Mouse (Mus musculus) kidney, embryonic 14.5 days (tissue): ENCODE results near the gene Sh3glb1. TPM values are rescaled to one million over a fixed set of nuclear protein-coding genes. Genes with fewer than 3 reads are reported as not detected.

Source experiments
- ATAC-seq: fragments of 200-750 bp; cut with Nextera tagmentation; 2 replicates; pipeline ENCODE4 v1.8.0; 2017; ENCODE audit warnings: moderate number of reproducible peaks, mild to moderate bottlenecking, moderate TSS enrichment, moderate library complexity; ENCODE audit not compliant: low FRiP score, low TSS enrichment
- H3K27ac ChIP-seq: fragments of 300-500 bp; sonication (generic); 2 replicates; pipeline ENCODE4 v1.5.1; 2014; ENCODE audit warnings: low read depth, mild to moderate bottlenecking, low read length, moderate library complexity, mixed read lengths
- H3K27me3 ChIP-seq: fragments of 300-500 bp; sonication (generic); 2 replicates; pipeline ENCODE4 v1.6.1; 2014; ENCODE audit warnings: mild to moderate bottlenecking, low read length; ENCODE audit not compliant: control insufficient read depth, insufficient read depth
- H3K36me3 ChIP-seq: fragments of 300-500 bp; sonication (generic); 2 replicates; pipeline ENCODE4 v1.6.1; 2014; ENCODE audit warnings: low read length, mixed read lengths; ENCODE audit not compliant: control insufficient read depth, insufficient read depth
- H3K4me1 ChIP-seq: fragments of 300-500 bp; sonication (generic); 2 replicates; pipeline ENCODE4 v1.6.1; 2014; ENCODE audit warnings: low read length, mixed read lengths; ENCODE audit not compliant: control insufficient read depth, insufficient read depth
- H3K4me2 ChIP-seq: fragments of 300-500 bp; sonication (generic); replicated peaks from 2 replicates; pipeline ENCODE4 v1.6.1; 2014; ENCODE audit warnings: low read depth, mild to moderate bottlenecking, low read length
- H3K4me3 ChIP-seq: fragments of 300-500 bp; sonication (generic); 2 replicates; pipeline ENCODE4 v1.5.1; 2014; ENCODE audit warnings: mild to moderate bottlenecking, low read length
- H3K9ac ChIP-seq: fragments of 300-500 bp; sonication (generic); 2 replicates; pipeline ENCODE4 v1.6.1; 2014; ENCODE audit warnings: low read depth, mild to moderate bottlenecking, low read length, moderate library complexity
- H3K9me3 ChIP-seq: fragments of 300-500 bp; sonication (generic); 2 replicates; pipeline ENCODE4 v1.6.1; 2016; ENCODE audit warnings: low read length; ENCODE audit not compliant: control insufficient read depth
- WGBS: fragments of 180-500 bp; shearing (Covaris S2); extraction: QIAGEN DNeasy Blood & Tissue Kit; methylation state at CpG from one replicate; pipeline ENCODE4 v1.1.7; 2014; 5-methylcytosine and 5-hydroxymethylcytosine counted together
- polyA plus RNA-seq: library from polyadenylated mRNA; unstranded; fragments of >200 nt; fragmentation: Nextera tagmentation; extraction: Ambion mirVana; gene quantifications from 2 replicates; pipeline ENCODE4 v1.2.1, GENCODE M21; 2014

Gene Sh3glb1
- polyA plus RNA-seq, 1 experiment from 2014 or later, result 94.3 TPM

DNA sequence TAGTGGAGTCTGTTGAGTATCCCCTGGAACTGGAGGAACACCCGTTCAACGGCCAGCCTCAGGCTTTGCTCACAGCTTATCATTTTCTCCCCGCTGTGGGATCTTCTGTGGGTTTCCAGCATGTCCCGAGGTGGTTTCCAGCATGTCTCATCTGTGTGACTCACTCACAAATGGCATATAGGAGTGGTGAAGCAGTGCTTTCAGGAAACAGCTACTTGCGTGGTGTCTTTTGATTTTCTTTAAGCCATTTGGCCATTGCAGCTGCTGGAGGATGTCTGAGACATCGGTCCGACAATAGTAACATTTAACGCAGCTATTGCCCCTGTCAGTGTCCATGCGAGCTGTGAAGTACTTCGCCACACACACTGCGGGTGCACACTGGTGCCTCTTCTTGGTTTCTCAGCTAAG, 50.7 kb downstream of the Sh3glb1 start:
- Histone ChIP-seq H3K4me3 (no peak overlapping the region), H3K4me1 (peaks cover 8% of the 10 kb centered on the region; the same call in 1 of the 2 replicates)
- 54% methylated on average over 11 of the region's 11 CpGs for WGBS

GRCm38 (mm10) chr3:144668949-144669348, 51.2 kb downstream of the Sh3glb1 start:
- no peak overlapping the region for H3K9ac ChIP-seq
- WGBS, result 71% methylated on average over 2 of the region's 2 CpGs
- H3K36me3 ChIP-seq, result no peaks in the 10 kb centered on the region
- no peak overlapping the region for H3K4me2 ChIP-seq
- peaks cover 10% of the 10 kb centered on the region for H3K27me3 ChIP-seq
- no peak overlapping the region for H3K27ac ChIP-seq
- H3K9me3 ChIP-seq, result no peaks in the 10 kb centered on the region
- H3K4me3 ChIP-seq, result no peak overlapping the region
- H3K4me1 ChIP-seq, result peaks cover 10% of the 10 kb centered on the region; the same call in 1 of the 2 replicates
- ATAC-seq, result no peak

More for the DNA sequence above, 50.7 kb downstream of the Sh3glb1 start:
- Histone ChIP-seq H3K4me2 (no peak overlapping the region), H3K36me3 (no peaks in the 10 kb centered on the region), H3K9ac (no peak overlapping the region), H3K27me3 (peaks cover 10% of the 10 kb centered on the region), H3K9me3 (no peaks in the 10 kb centered on the region), H3K27ac (no peak overlapping the region)
- no peak for ATAC-seq

- no peak for ATAC-seq
- WGBS, result 92% methylated on average over 9 of the region's 9 CpGs
- H3K27me3 ChIP-seq, result peaks cover 10% of the 10 kb centered on the region
- H3K4me1 ChIP-seq, result peaks cover 10% of the 10 kb centered on the region; the same call in 1 of the 2 replicates
- H3K4me3 ChIP-seq, result no peak overlapping the region
- no peak overlapping the region for H3K9ac ChIP-seq
- H3K4me2 ChIP-seq, result no peak overlapping the region
- H3K36me3 ChIP-seq, result no peaks in the 10 kb centered on the region
- H3K27ac ChIP-seq, result no peak overlapping the region
- no peaks in the 10 kb centered on the region for H3K9me3 ChIP-seq
These were observed 52.1 kb downstream of the Sh3glb1 start for GRCm38 (mm10) chr3:144668039-144668438.

- WGBS, result 21% methylated on average over 22 of the region's 22 CpGs
- no peaks in the 10 kb centered on the region for H3K36me3 ChIP-seq
- H3K4me1 ChIP-seq, result peaks cover 7% of the 10 kb centered on the region; the same call in 1 of the 2 replicates
- no peak overlapping the region for H3K4me3 ChIP-seq
- H3K27ac ChIP-seq, result no peak overlapping the region
- H3K27me3 ChIP-seq, result peaks cover 10% of the 10 kb centered on the region; the same call in 1 of the 2 replicates
- no peaks in the 10 kb centered on the region for H3K9me3 ChIP-seq
- H3K9ac ChIP-seq, result no peak overlapping the region
- ATAC-seq, result peak; percentile 92
- H3K4me2 ChIP-seq, result peak overlapping the region; percentile 5
These were observed 55.5 kb downstream of the Sh3glb1 start for GRCm38 (mm10) chr3:144664363-144665299.

DNA sequence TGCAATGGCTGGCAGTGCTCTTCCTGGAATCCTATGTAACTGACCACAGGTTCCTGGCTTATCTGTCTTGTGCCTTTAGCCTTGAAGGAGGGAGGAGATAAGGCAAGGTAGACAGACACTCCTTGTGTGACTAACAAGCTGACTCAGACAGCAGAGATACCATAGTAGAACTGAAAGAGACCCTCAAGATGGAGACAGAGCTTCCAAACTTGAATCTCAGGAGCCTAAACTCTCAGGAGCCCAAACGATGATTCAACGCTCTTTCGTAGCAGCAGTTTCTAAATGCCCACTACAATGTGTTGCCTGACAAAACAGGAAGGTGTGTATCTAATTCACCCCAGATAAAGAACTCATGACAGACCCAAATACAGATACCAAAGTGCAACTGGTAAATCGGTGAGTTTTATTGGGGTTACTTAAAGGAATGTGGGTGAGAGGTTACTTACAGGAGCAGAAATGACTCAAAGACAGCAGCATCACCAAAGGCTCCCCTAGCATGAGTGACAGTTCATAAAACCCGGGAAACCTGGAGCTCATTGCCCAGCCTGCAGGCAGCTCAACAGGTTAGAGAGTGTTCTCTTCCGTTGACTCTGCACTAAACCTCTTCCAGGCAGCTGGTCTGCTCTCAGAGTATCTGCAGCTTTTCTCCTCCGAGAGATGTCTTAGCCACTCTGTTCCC, 56.6 kb downstream of the Sh3glb1 start:
- 87% methylated on average over 7 of the region's 7 CpGs for WGBS
- Histone ChIP-seq H3K4me2 (no peak overlapping the region), H3K9ac (no peak overlapping the region), H3K9me3 (no peaks in the 10 kb centered on the region), H3K4me3 (no peak overlapping the region), H3K36me3 (no peaks in the 10 kb centered on the region), H3K27me3 (peaks cover 10% of the 10 kb centered on the region; the same call in 1 of the 2 replicates), H3K27ac (no peak overlapping the region), H3K4me1 (peaks cover 7% of the 10 kb centered on the region; the same call in 1 of the 2 replicates)
- no peak for ATAC-seq

GRCm38 (mm10) chr3:144662215-144662852, 57.8 kb downstream of the Sh3glb1 start:
- H3K36me3 ChIP-seq, result no peaks in the 10 kb centered on the region
- peaks cover under 1% of the 10 kb centered on the region; the same call in 1 of the 2 replicates for H3K27me3 ChIP-seq
- WGBS, result 85% methylated on average over 8 of the region's 8 CpGs

DNA sequence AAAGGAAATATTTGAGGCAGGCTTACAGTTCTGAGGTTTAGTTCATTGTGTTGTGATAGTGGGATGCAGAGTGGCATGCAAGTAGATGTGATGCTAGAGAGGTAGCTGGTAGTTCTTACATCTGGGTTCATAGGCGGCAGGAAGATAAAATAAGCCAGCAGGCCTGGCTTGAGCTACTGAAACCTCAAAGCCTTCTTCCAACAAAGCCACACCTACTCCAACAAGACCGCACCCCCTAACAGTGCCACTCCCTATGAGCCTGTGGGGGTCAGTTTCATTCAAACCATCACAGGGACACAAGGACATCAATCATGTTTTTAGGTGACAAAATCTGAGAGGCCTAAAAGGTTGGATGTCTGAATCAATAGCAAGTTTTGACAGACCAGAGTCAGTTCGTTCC, 58.7 kb downstream of the Sh3glb1 start:
- H3K27ac ChIP-seq, result no peak overlapping the region
- H3K9ac ChIP-seq, result no peak overlapping the region
- no peak overlapping the region for H3K4me2 ChIP-seq
- H3K36me3 ChIP-seq, result no peaks in the 10 kb centered on the region
- no peaks in the 10 kb centered on the region; the same call in 1 of the 2 replicates for H3K27me3 ChIP-seq
- WGBS, result 90% methylated on average over 3 of the region's 3 CpGs
- no peaks in the 10 kb centered on the region for H3K9me3 ChIP-seq
- peaks cover 7% of the 10 kb centered on the region; the same call in 1 of the 2 replicates for H3K4me1 ChIP-seq
- ATAC-seq, result no peak
- H3K4me3 ChIP-seq, result no peak overlapping the region

More at GRCm38 (mm10) chr3:144662215-144662852, 57.8 kb downstream of the Sh3glb1 start:
- no peak for ATAC-seq
- Histone ChIP-seq H3K4me2 (no peak overlapping the region), H3K9ac (no peak overlapping the region), H3K27ac (no peak overlapping the region), H3K9me3 (no peaks in the 10 kb centered on the region), H3K4me3 (no peak overlapping the region), H3K4me1 (peaks cover 7% of the 10 kb centered on the region; the same call in 1 of the 2 replicates)

- H3K9me3 ChIP-seq, result no peaks in the 10 kb centered on the region
- no peaks in the 10 kb centered on the region for H3K36me3 ChIP-seq
- no peaks in the 10 kb centered on the region for H3K27me3 ChIP-seq
- H3K9ac ChIP-seq, result no peak overlapping the region
- H3K4me1 ChIP-seq, result peaks cover 5% of the 10 kb centered on the region
- H3K27ac ChIP-seq, result no peak overlapping the region
- no peak overlapping the region for H3K4me3 ChIP-seq
- ATAC-seq, result no peak
- no peak overlapping the region for H3K4me2 ChIP-seq
- WGBS, result 45% methylated on average over 5 of the region's 5 CpGs
These were observed 75.9 kb downstream of the Sh3glb1 start for GRCm38 (mm10) chr3:144644202-144644601.
